Mouse (Mus musculus): Measurements from ENCODE around the gene Zfp706.

DNA sequence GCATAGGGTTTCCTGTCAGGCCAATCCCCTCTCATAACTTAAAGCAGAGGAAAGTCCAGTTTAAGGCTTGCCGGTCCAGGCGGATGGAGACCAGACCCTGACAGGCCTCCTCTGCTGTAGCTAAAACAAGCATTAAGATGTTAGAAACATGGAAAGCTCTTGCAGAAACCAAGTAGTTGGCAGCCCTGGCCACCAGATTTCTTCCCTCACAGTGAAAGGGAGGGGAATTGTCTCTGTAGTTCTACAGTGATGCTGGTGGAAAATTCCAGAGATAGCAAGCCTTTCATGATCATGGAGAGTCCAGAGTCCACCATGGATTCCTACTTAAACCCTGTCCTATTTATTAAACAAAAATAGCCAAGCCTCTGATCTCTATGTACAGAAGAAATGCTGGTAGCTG, 57.3 kb downstream of the Zfp706 start:
- TF ChIP-seq CHD2 (IDR thresholded peaks at IDR 0.05; ENCODE audit: low read depth, low read length) (no peak), ZC3H11A (IDR thresholded peaks at IDR 0.05; ENCODE audit: borderline replicate concordance, low read depth, low read length) (no peak)

Data from ES-E14 (cell line).